Mouse (Mus musculus) C2C12 (cell line): ENCODE results near the gene Myof.

ENCODE experiments used
- CTCF ChIP-seq: IDR thresholded peaks from one replicate; pipeline ENCODE4 v1.5.1; 2011; ENCODE audit not compliant: control insufficient read depth, insufficient read depth, insufficient read length
- MAX ChIP-seq: IDR thresholded peaks from one replicate; pipeline ENCODE4 v1.6.1; 2011; ENCODE audit warnings: mild to moderate bottlenecking, control low read depth
- MYOG ChIP-seq: IDR thresholded peaks from one replicate; pipeline ENCODE4 v1.6.1; 2011; ENCODE audit not compliant: control insufficient read depth, insufficient read length; ENCODE audit errors: extremely low read depth

DNA sequence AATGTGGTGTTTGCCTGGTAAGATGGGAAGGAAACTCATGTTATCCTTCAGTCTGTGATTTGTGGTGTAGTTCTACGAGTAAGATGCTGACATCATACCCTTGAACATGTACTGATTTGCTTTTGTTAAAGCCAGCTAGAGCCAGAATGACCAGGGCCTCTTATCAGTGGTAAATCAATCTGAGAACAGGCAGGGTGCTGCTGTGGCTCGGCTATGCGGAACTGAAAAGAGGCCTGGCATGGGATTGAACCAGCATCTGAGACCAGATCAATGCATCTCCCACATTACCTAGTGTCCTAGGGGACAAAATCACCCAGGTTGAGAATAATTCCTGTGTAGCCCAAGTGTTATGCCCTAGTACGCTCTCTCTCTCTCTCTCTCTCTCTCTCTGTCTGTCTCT is 40.6 kb downstream of the Myof start:
- TF ChIP-seq MAX = no peak
- no peak for TF ChIP-seq MYOG
- no peak for TF ChIP-seq CTCF
